9 mouse cellular contexts compared by ENCODE assay signal in the genomic region with DNA sequence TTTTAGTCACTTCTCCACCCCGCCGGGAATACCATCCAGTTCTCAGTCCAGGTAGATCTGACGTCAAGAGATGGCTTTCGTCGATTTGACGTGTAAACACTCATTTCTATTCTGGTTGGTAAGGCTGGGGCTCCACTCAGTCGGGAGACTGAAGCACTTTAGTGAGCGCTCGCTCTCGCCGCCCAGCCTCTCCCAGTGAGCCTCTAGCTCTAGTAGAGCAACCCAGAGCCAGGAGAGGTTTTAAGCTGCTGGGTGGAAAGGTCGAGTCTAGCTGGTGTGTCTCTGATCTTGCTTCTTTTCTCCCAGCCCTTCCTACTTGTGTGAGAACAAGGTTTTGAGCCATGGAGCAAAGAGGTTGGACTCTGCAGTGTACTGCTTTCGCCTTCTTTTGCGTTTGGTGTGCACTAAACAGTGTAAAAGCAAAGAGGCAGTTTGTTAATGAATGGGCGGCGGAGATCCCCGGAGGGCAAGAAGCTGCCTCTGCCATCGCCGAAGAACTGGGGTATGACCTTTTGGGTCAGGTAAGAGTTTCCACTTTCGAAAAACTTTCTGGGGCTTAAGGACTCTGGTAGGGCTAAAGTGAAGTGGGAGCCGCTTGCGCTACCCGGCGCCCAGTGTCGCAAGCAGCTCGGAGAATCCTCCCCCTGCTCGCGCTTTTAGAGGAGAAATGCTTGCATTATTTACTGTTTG. TPM values are rescaled to one million over a fixed set of nuclear protein-coding genes. Genes with fewer than 3 reads are reported as not detected.
A peak's percentile ranks its signal among the peaks of the same experiment; 100 is the strongest.
DNase-seq lines count a peak whose midpoint lies in the region; ATAC-seq and TF ChIP-seq lines count a peak whose summit lies in the region.
"Had no signal": no experiment of that assay in that cellular context is flagged by ENCODE, and none has a peak within 500 bp of the region (broad histone marks: within the 10 kb centered on the region; RNA-seq: fewer than 3 reads in every experiment).

A gene (plus strand): TSS at position 106 of the 690 bp plus-strand sequence.

- no peak within 1 kb of the TSS for H3K27ac ChIP-seq in kidney, postnatal 0 days
- H3K27ac ChIP-seq in kidney, adult 2 months (ENCODE audit: insufficient read depth, low read depth, low read length): no peak within 1 kb of the TSS
- H3K27ac ChIP-seq in forebrain, postnatal 0 days (ENCODE audit: low read depth, low read length): no peak within 1 kb of the TSS
- 0 out of 2 replicates have a peak within 1 kb of the TSS, but pooled peaks have one; percentile 6 for H3K27ac ChIP-seq in midbrain, postnatal 0 days (ENCODE audit: low read depth, low read length)

- peak within 1 kb of the TSS; percentile 25 for H3K4me3 ChIP-seq in kidney, postnatal 0 days (replicated peaks; ENCODE audit: low read depth, low read length)
- H3K4me3 ChIP-seq in kidney, adult 2 months (ENCODE audit: insufficient read depth, low read depth, low read length): no peak within 1 kb of the TSS
- H3K4me3 ChIP-seq in forebrain, postnatal 0 days (ENCODE audit: low read depth, low read length): peak within 1 kb of the TSS; percentile 54
- peak within 1 kb of the TSS; percentile 59 for H3K4me3 ChIP-seq in midbrain, postnatal 0 days (ENCODE audit: low read depth, low read length)

- H3K4me1 ChIP-seq in kidney, postnatal 0 days (replicated peaks; ENCODE audit: insufficient read depth, low read length): no peaks in the 10 kb centered on the region
- no peaks in the 10 kb centered on the region for H3K4me1 ChIP-seq in kidney, adult 2 months (ENCODE audit: control insufficient read depth, insufficient read depth, low read length)
- H3K4me1 ChIP-seq in forebrain, postnatal 0 days (ENCODE audit: insufficient read depth): 0 out of 2 replicates have a peak, but pooled peaks cover 4% of the 10 kb centered on the region
- no peaks in the 10 kb centered on the region for H3K4me1 ChIP-seq in midbrain, postnatal 0 days (ENCODE audit: insufficient read depth, low read length)

- intact Hi-C loops in gastrocnemius, postnatal 36 days (cut with DNase I): no loop called here

- TF ChIP-seq POLR2A in kidney, adult 2 months (IDR thresholded peaks at IDR 0.05; ENCODE audit: low read depth, low read length): no peak

- peaks cover 10% of the 10 kb centered on the region; the same call in 1 of the 2 replicates for H3K27me3 ChIP-seq in kidney, postnatal 0 days (ENCODE audit: insufficient read depth, low read length)
- no peaks in the 10 kb centered on the region; the same call in 1 of the 2 replicates for H3K27me3 ChIP-seq in kidney, adult 2 months (replicated peaks; ENCODE audit: control insufficient read depth, insufficient read depth, low read length)
- H3K27me3 ChIP-seq in forebrain, postnatal 0 days (ENCODE audit: insufficient read depth, low read length): no peaks in the 10 kb centered on the region; the same call in 1 of the 2 replicates
- H3K27me3 ChIP-seq in midbrain, postnatal 0 days (ENCODE audit: insufficient read depth, low read length): no peaks in the 10 kb centered on the region

- DNase-seq in kidney, postnatal 0 days (ENCODE audit: low spot score): peak; percentile 2
- no peak for DNase-seq in kidney, adult 2 months
- DNase-seq in cerebellum, adult 11-12 months: peak; percentile 15
- peak; percentile 44 for DNase-seq in forebrain, postnatal 0 days
- DNase-seq in left cerebral cortex, adult 18-20 months (ENCODE audit: low spot score in 2 of 2): peak; percentile 52 to 56
- peak; percentile 26 for DNase-seq in midbrain, postnatal 0 days (ENCODE audit: low spot score)
- no peak for DNase-seq in spleen, postnatal 36 days (ENCODE audit: low spot score in 2 of 2)
- DNase-seq in gastrocnemius, postnatal 36 days: no peak

- no peaks in the 10 kb centered on the region for H3K36me3 ChIP-seq in kidney, postnatal 0 days (ENCODE audit: insufficient read depth, low read length)
- no peaks in the 10 kb centered on the region for H3K36me3 ChIP-seq in kidney, adult 2 months (ENCODE audit: control insufficient read depth, insufficient read depth, low read length)
- no peaks in the 10 kb centered on the region for H3K36me3 ChIP-seq in forebrain, postnatal 0 days (ENCODE audit: insufficient read depth)
- H3K36me3 ChIP-seq in midbrain, postnatal 0 days (ENCODE audit: insufficient read depth, low read length): no peaks in the 10 kb centered on the region

- WGBS in kidney, postnatal 0 days: 1% methylated on average over 28 of the region's 28 CpGs
- WGBS in kidney, adult 2 months: 1% methylated on average over 28 of the region's 28 CpGs
- 2% methylated on average over 28 of the region's 28 CpGs for whole genome bisulfite sequencing in forebrain, postnatal 0 days
- under 1% methylated on average over 28 of the region's 28 CpGs for WGBS in midbrain, postnatal 0 days

- TF ChIP-seq CTCF in kidney, postnatal 0 days (IDR thresholded peaks at IDR 0.05; ENCODE audit: low read depth): no peak
- TF ChIP-seq CTCF in kidney, adult 2 months (conservative IDR thresholded peaks at IDR 0.05; ENCODE audit: insufficient read depth, insufficient read length, low read depth, low read length): no peak
- no peak for TF ChIP-seq CTCF in forebrain, postnatal 0 days (IDR thresholded peaks at IDR 0.05; ENCODE audit: low read depth)
- no peak for TF ChIP-seq CTCF in midbrain, postnatal 0 days (IDR thresholded peaks at IDR 0.05)

- no peak for ATAC-seq in kidney, postnatal 0 days (replicated peaks; ENCODE audit: low FRiP score, low read depth)
- peak; percentile 86 for ATAC-seq in forebrain, postnatal 0 days
- ATAC-seq in midbrain, postnatal 0 days (ENCODE audit: low FRiP score): peak; percentile 75
- ATAC-seq: Patski had no signal

- no peak within 1 kb of the TSS for H3K9ac ChIP-seq in kidney, postnatal 0 days (ENCODE audit: low read depth, low read length)
- peak within 1 kb of the TSS; percentile 43 for H3K9ac ChIP-seq in forebrain, postnatal 0 days
- H3K9ac ChIP-seq in midbrain, postnatal 0 days (replicated peaks; ENCODE audit: low read length, poor library complexity, severe bottlenecking): peak within 1 kb of the TSS; percentile 50

- H3K4me2 ChIP-seq in kidney, postnatal 0 days (ENCODE audit: low read length): peak within 1 kb of the TSS; percentile 52
- peak within 1 kb of the TSS; percentile 76 for H3K4me2 ChIP-seq in forebrain, postnatal 0 days (ENCODE audit: low read depth)
- peak within 1 kb of the TSS; percentile 86 for H3K4me2 ChIP-seq in midbrain, postnatal 0 days (ENCODE audit: low read depth, low read length, poor library complexity, severe bottlenecking)

- H3K9me3 ChIP-seq in kidney, postnatal 0 days (replicated peaks; ENCODE audit: low read length): no peaks in the 10 kb centered on the region
- H3K9me3 ChIP-seq in forebrain, postnatal 0 days (ENCODE audit: low read length): no peaks in the 10 kb centered on the region
- no peaks in the 10 kb centered on the region for H3K9me3 ChIP-seq in midbrain, postnatal 0 days (ENCODE audit: low read length)

RNA-seq across cellular contexts. Expression of the gene that starts here (rescaled TPM):
- not detected in 2 replicates for polyA plus RNA-seq in kidney, postnatal 0 days (2015; fragmentation: Nextera tagmentation; extraction: Ambion mirVana)
- polyA plus RNA-seq in kidney, adult 2 months (2012; rRNA removed): 0.03 and 0.04 TPM in 2 replicates
- 4.8 and 6.0 TPM in 2 replicates for total RNA-seq in forebrain, postnatal 0 days (2014; rRNA removed)
- 1.9 and 2.7 TPM in 2 replicates for polyA plus RNA-seq in forebrain, postnatal 0 days (2015; fragmentation: Nextera tagmentation; extraction: Ambion mirVana)
- 10 to 100 TPM; 38.0 to 57.7 TPM for total RNA-seq in left cerebral cortex, adult 18-20 months (2021)
- 4.2 and 5.6 TPM in 2 replicates for total RNA-seq in midbrain, postnatal 0 days (2014; rRNA removed)
- polyA plus RNA-seq in midbrain, postnatal 0 days (2015; fragmentation: Nextera tagmentation; extraction: Ambion mirVana): 3.3 and 3.5 TPM in 2 replicates
- under 1 TPM; 0.30 to 0.71 TPM for total RNA-seq in gastrocnemius, postnatal 36 days (2021)
- polyA plus RNA-seq: Patski had no signal

Comparison
In these comparisons a context has a peak if more than half of its experiments do, and no peak if none do; other contexts are left out.
1. Peak in DNase-seq, H3K4me3 ChIP-seq and H3K4me2 ChIP-seq in kidney, postnatal 0 days; RNA of the gene not detected or under 1 TPM.
2. DNase-seq: peak in cerebellum, adult 11-12 months (single experiment), forebrain, postnatal 0 days (single experiment), left cerebral cortex, adult 18-20 months (2 of 2) and midbrain, postnatal 0 days (single experiment); none in kidney, adult 2 months (single experiment), spleen, postnatal 36 days (0 of 2) and gastrocnemius, postnatal 36 days (0 of 2).
3. Peak in every context shown above with its lines, with median percentiles within 50 percentile points of each other: H3K4me2 ChIP-seq.